Mouse (Mus musculus) MN1 (cell line): ENCODE measurements around the gene Dscaml1.

Source experiments
- DNase-seq: peaks from one replicate; pipeline ENCODE4 v3.0.0-alpha.2; 2016; ENCODE audit warnings: low spot score

Gene Dscaml1

GRCm38 (mm10) chr9:45412287-45412686 is 14.1 kb upstream of the Dscaml1 start:
- DNase-seq: peak; percentile 86

- no peak for DNase-seq
Observed at GRCm38 (mm10) chr9:45412700-45413477, 13.5 kb upstream of the Dscaml1 start.

DNA sequence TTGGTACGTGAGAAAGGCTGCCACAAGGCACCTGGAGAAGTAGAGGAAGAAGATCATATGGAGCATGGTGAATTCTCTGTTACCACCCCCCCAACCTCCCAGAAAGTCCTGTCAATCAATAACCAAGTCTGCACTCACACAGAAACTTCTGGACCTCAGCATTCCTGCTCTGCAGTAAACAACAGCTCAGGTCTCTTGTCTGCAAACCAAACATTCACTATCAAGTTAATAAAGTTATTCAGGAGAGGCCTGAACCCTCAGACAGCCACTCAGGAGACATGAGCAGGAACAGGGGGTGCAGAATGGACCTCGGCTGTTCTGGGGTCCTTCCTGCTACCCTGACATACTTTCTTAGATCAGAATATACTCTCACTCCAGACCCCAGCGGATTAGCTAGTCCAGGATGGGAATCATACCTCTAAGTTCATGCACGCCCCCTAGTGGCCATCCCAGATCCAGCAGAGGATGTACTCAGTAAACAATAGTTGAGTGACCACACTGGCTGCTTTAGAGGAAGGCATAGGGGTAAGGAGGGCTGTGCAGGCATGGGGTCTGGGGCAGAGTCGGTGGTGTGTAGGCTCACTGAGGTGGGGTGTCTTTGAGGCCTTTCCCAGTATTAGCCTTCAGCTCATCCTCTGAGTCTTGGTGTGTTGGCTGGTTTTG is 12.8 kb upstream of the Dscaml1 start:
- peak; percentile 22 for DNase-seq

- DNase-seq: peak; percentile 70
Observed at GRCm38 (mm10) chr9:45415912-45416311, 10.5 kb upstream of the Dscaml1 start.

GRCm38 (mm10) chr9:45417245-45417644 is 9.2 kb upstream of the Dscaml1 start:
- peak; percentile 48 for DNase-seq

DNA sequence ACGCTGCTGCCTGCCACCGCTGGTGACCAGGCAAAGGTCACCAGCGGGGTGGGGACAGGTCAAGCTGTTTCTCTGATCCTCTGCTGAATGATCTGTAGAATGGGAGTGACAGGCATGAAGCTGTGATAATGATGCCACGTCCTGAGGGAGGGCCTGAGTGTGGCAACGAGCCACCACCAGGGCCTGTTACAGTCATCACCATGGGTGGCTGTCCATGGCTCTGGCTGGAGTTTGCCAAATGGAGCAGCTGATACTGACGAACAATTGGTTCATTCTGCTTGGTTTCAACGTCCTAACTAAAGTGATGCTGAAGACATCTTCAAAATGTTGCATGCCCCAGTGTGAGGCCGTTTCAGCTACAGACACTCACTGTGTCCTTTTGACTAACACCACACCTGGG is 8.2 kb upstream of the Dscaml1 start:
- no peak for DNase-seq

DNA sequence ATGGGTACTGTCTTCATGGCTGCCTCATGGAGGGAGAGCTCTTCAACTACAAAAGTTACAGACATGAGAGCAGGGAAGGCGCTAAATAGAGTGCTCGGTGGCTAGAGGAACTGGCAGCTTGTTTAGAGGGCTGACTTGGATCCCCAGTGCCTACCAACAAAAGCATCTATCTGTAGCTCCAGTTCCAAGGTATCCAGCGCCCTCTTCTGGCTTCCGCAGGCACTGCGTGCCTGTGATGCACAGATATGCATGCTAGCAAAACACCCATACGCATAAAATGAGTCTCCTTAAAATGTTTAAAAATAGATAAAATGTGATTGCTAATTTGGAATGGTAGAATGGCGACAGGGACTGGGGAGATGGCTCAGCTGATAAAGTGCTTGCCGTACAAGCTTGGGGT is 5.2 kb upstream of the Dscaml1 start:
- no peak for DNase-seq

DNA sequence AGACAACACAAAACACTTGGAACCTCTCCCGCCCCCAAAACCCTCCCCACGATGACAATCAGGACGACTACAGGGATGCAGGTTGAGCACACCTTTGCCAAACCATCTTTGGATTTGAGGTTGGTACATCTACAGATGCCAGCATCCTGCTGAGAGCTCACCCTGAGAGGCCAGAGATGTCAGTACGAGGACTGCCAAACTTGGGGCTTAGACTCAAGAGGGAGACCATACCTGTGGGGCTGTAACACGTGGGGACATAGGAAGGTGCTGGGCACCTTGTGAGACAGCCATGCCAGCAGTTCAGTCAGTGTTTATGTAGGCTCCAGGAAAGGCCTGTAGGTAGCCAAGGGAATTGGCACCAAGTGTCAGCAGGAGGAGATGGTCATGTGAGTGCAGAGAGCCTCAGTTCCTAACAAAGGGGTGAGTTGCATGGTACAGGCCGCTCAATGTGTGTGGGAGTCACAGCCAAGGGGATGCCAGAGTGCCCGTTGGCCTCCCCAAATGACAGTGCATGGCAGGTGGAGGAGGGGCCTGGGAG is 3.6 kb upstream of the Dscaml1 start:
- no peak for DNase-seq

- no peak for DNase-seq
Observed at GRCm38 (mm10) chr9:45429392-45429791, 3.0 kb downstream of the Dscaml1 start.

DNA sequence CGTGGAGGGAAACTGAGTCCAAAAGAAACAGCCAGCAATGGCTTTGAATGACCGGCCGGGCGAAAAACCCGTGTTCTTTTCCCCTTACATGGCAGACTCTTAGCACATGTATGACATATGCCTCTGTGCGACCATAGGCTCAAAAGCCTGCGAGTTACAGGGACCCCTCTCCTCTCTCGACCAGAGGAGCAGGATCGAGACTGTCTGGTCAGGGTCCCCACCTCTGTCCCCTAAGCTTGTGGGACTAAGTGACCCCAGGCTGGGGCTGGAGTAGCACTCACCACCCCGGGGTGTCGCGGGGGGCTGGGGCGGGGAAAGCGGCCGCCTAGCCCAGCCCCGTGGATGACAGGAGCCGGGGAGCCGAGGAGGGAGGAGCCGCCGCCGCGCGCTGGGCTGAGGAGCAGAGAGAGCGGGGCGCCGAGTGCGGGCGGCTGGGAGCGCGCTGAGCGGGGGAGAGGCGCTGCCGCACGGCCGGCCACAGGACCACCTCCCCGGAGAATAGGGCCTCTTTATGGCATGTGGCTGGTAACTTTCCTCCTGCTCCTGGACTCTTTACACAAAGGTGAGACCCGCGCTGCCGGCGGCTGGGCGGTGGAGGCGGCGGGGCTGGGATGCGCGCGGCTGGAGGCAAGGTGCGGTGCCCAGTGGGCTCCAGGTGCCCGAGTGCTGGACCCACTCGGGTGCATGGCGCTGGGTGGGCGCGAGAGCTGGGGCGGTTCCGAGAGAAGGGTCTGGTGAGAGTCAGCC is 3.7 kb downstream of the Dscaml1 start:
- no peak for DNase-seq

DNA sequence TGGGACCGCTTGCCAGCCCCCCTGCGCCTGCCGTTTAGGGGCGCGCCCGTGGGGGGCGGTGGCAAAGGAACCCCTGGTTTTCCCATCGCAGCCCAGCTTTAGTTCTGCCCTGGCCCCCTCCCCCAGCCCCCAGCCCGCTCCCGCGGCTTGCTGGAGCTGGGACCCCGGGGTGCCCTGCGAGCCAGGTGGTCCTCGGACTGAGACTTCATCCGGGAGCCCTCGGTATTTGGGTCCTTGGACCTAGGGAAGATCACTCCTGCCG is 4.2 kb downstream of the Dscaml1 start:
- no peak for DNase-seq

DNA sequence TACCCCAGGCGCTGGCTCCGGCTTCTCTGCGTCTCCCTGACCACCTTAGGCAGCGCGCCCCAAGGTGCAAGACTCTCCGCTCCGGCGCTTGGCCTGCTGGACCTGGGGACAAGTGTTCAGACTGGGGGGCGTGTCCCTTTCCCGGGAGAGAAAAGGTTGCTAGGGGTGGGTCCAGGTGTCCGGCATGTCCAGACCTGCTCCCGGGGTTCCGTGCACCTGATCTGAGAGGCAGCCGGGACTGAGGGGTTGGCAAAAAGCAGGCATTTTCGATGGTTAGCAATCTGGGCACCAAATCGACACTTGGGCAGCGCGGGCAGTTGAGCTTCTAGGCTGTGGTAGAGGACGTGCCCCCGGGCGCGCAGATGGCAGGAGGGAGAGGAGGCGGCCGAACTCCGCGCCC is 4.7 kb downstream of the Dscaml1 start:
- no peak for DNase-seq

DNA sequence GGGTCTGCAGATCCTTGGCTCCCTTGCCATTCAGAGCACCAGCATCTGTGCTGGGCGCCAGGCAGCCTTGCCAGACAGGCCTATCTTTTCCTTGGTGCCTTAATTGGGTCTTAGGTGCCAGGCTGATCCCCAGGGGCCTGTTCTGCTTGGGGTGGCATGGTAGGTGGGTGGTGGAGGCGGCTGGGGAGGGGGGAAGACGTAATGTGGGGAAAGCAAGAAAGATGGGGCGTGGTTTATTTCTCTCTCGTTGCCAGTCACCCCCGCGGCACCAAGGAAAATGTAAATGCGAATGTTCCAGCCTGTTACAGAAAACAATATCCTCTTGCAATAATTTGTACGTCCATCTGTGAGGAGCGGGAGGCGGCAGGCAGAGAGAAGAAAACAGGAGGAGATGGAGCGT is 6.2 kb downstream of the Dscaml1 start:
- DNase-seq: no peak

DNA sequence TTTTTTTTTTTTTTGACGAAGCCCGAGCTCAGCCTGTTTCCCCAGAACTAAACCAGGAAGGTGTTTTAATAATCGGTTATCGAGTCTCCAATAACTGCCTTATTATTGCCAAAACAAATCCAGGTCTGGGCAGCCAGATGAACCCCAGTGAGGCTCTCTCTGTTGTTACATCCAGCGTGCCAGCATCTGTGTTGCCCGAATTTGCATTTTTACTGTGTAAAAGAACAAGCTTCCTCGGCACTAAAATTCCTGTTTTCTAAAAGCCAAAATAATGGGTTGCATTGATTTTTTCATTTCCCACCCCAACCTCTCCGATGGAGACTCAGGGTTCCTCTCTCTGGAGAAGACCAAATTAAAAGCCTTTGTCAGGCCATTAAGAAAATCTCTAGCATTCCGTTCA is 6.7 kb downstream of the Dscaml1 start:
- no peak for DNase-seq

DNA sequence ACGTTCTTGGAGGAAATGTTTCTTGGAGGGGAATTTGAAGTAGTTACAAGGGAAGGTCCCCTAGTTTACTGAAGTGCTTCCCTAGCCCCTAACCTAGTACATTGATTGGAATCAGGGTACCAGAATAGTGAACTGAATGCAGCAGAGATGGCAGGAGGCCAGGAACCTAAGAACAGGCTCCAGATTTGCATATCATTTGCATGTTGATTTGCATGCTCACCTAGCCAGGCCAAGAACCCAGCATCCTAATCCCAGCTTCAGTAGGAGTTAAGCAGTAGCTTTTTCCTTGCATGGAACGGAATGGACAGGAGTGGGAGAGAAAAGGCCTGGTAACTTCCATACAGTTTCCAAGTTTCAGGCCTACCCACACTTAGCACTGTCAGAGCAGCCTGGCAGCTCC is 7.7 kb downstream of the Dscaml1 start:
- DNase-seq: no peak

DNA sequence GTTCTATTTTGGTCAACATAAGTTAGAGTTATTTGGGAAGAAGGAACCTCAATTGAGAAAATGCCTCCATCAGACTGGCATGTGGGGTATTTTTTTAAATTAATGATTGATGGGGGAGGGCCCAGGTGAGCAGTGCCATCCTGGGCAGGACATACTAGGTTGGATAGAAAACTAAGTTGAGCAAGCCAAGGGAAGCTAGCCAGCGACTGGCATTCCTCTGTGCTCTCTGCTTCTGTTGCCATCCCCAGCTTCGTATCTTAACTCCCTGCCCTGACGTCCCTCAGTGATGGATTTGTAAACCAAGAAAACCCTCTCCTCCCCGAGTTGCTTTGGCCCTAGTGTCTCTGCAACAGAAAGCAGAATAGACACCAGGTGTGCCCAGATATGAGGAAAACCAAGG is 12.6 kb downstream of the Dscaml1 start:
- no peak for DNase-seq

GRCm38 (mm10) chr9:45440083-45440784 is 13.8 kb downstream of the Dscaml1 start:
- DNase-seq: no peak

GRCm38 (mm10) chr9:45444251-45444798 is 17.9 kb downstream of the Dscaml1 start:
- DNase-seq: no peak

- no peak for DNase-seq
Observed at GRCm38 (mm10) chr9:45449658-45450057, 23.2 kb downstream of the Dscaml1 start.

- DNase-seq: no peak
Observed at GRCm38 (mm10) chr9:45451346-45451745, 24.9 kb downstream of the Dscaml1 start.

- DNase-seq: no peak
Observed at GRCm38 (mm10) chr9:45454032-45454431, 27.6 kb downstream of the Dscaml1 start.
